18 mouse cellular contexts compared by ENCODE assay signal in the genomic region with DNA sequence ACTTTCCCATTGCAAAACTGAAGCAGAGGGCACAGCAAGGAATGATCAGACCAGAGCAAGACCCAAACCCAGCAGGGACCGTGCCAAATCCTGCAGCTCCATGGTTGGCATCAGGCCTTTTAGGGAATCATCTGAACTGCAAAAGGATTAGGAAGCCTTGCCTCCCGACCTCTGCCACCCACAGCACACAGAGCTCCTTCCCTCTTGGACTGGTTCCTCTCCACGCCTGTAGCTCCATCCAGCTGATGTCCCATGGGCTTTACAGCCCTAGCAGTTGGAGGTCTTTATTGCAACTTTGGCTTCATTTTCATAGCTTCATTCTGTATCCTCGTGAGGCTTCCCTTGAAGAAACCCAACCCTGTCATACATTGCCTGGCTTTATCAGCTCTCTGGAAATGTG.
A peak's percentile ranks its signal among the peaks of the same experiment; 100 is the strongest.
DNase-seq lines count a peak whose midpoint lies in the region; ATAC-seq and TF ChIP-seq lines count a peak whose summit lies in the region.
"Had no signal": no experiment of that assay in that cellular context is flagged by ENCODE, and none has a peak within 500 bp of the region (broad histone marks: within the 10 kb centered on the region; RNA-seq: fewer than 3 reads in every experiment).

No protein-coding gene starts in this region.

- no peaks in the 10 kb centered on the region for H3K36me3 ChIP-seq in liver, embryonic 11.5 days (ENCODE audit: control insufficient read depth, insufficient read depth, low read length)
- no peaks in the 10 kb centered on the region for H3K36me3 ChIP-seq in limb, embryonic 15.5 days
- H3K36me3 ChIP-seq in liver, embryonic 16.5 days (ENCODE audit: control insufficient read depth, insufficient read depth), result no peaks in the 10 kb centered on the region; the same call in 1 of the 2 replicates
- H3K36me3 ChIP-seq: embryonic facial prominence, embryonic 13.5 days; forebrain, embryonic 12.5 days; heart, embryonic 12.5 days; hindbrain, embryonic 12.5 days had no signal

- H3K4me2 ChIP-seq in liver, embryonic 11.5 days, result no peak overlapping the region
- no peak overlapping the region for H3K4me2 ChIP-seq in limb, embryonic 15.5 days
- H3K4me2 ChIP-seq in liver, embryonic 16.5 days (ENCODE audit: low read depth, low read length), result no peak overlapping the region
- H3K4me2 ChIP-seq: embryonic facial prominence, embryonic 13.5 days; forebrain, embryonic 12.5 days; heart, embryonic 12.5 days; hindbrain, embryonic 12.5 days had no signal

- WGBS in cerebellum, adult 2 months, result 17% methylated on average over 4 of the region's 4 CpGs
- WGBS in liver, embryonic 11.5 days, result 77% methylated on average over 4 of the region's 4 CpGs
- WGBS in limb, embryonic 15.5 days, result 68% methylated on average over 4 of the region's 4 CpGs
- 51% methylated on average over 4 of the region's 4 CpGs for WGBS in liver, embryonic 16.5 days (ENCODE audit: insufficient replicate concordance)

- no peak overlapping the region for H3K4me3 ChIP-seq in cerebellum, adult 2 months (replicated peaks; ENCODE audit: insufficient read depth, low read depth, low read length)
- H3K4me3 ChIP-seq in liver, embryonic 11.5 days (ENCODE audit: low read depth, low read length), result no peak overlapping the region
- H3K4me3 ChIP-seq in limb, embryonic 15.5 days, result no peak overlapping the region
- H3K4me3 ChIP-seq in liver, embryonic 16.5 days (ENCODE audit: low read depth, low read length), result no peak overlapping the region
- H3K4me3 ChIP-seq: embryonic facial prominence, embryonic 13.5 days; forebrain, embryonic 12.5 days; heart, embryonic 12.5 days; hindbrain, embryonic 12.5 days had no signal

- H3K9me3 ChIP-seq in liver, embryonic 11.5 days (ENCODE audit: control insufficient read depth, low read length), result no peaks in the 10 kb centered on the region
- no peaks in the 10 kb centered on the region for H3K9me3 ChIP-seq in limb, embryonic 15.5 days
- no peaks in the 10 kb centered on the region; the same call in 1 of the 2 replicates for H3K9me3 ChIP-seq in liver, embryonic 16.5 days (replicated peaks; ENCODE audit: control insufficient read depth, low read length)
- H3K9me3 ChIP-seq: embryonic facial prominence, embryonic 13.5 days; forebrain, embryonic 12.5 days; heart, embryonic 12.5 days; hindbrain, embryonic 12.5 days had no signal

- no peak overlapping the region for H3K27ac ChIP-seq in cerebellum, adult 2 months (ENCODE audit: insufficient read depth, low read length)
- peak overlapping the region; percentile 68; the same call in 1 of the 2 replicates for H3K27ac ChIP-seq in liver, embryonic 11.5 days (ENCODE audit: low read depth, low read length)
- H3K27ac ChIP-seq in limb, embryonic 15.5 days, result peak overlapping the region; percentile 12; the same call in 1 of the 2 replicates
- peak overlapping the region; percentile 67; the same call in 1 of the 2 replicates for H3K27ac ChIP-seq in liver, embryonic 16.5 days (ENCODE audit: low read length)
- H3K27ac ChIP-seq: embryonic facial prominence, embryonic 13.5 days; forebrain, embryonic 12.5 days; hindbrain, embryonic 12.5 days had no signal

- no peak for TF ChIP-seq POLR2A in cerebellum, adult 2 months (IDR thresholded peaks at IDR 0.05; ENCODE audit: borderline replicate concordance, insufficient read depth, low read length)

- no peaks in the 10 kb centered on the region for H3K4me1 ChIP-seq in cerebellum, adult 2 months (ENCODE audit: control insufficient read depth, insufficient read depth, low read length)
- no peaks in the 10 kb centered on the region for H3K4me1 ChIP-seq in liver, embryonic 11.5 days (replicated peaks; ENCODE audit: control insufficient read depth, insufficient read depth, low read length)
- no peaks in the 10 kb centered on the region for H3K4me1 ChIP-seq in limb, embryonic 15.5 days
- H3K4me1 ChIP-seq in liver, embryonic 16.5 days (ENCODE audit: control insufficient read depth, low read depth, low read length), result no peaks in the 10 kb centered on the region
- H3K4me1 ChIP-seq: embryonic facial prominence, embryonic 13.5 days; heart, embryonic 12.5 days had no signal

- H3K27me3 ChIP-seq in cerebellum, adult 2 months (ENCODE audit: control insufficient read depth, insufficient read depth, low read length), result no peaks in the 10 kb centered on the region; the same call in 1 of the 2 replicates
- no peaks in the 10 kb centered on the region for H3K27me3 ChIP-seq in liver, embryonic 11.5 days (replicated peaks; ENCODE audit: control insufficient read depth, insufficient read depth, low read length)
- no peaks in the 10 kb centered on the region for H3K27me3 ChIP-seq in limb, embryonic 15.5 days
- no peaks in the 10 kb centered on the region for H3K27me3 ChIP-seq in liver, embryonic 16.5 days (ENCODE audit: control insufficient read depth, insufficient read depth, low read depth, low read length)
- H3K27me3 ChIP-seq: embryonic facial prominence, embryonic 13.5 days; forebrain, embryonic 12.5 days; heart, embryonic 12.5 days; hindbrain, embryonic 12.5 days had no signal

- no peak for TF ChIP-seq CTCF in cerebellum, adult 2 months (IDR thresholded peaks at IDR 0.05; ENCODE audit: borderline replicate concordance, insufficient read depth, low read depth, low read length)

- no peak overlapping the region for H3K9ac ChIP-seq in liver, embryonic 11.5 days (ENCODE audit: low read depth, low read length)
- no peak overlapping the region for H3K9ac ChIP-seq in limb, embryonic 15.5 days
- H3K9ac ChIP-seq in liver, embryonic 16.5 days (ENCODE audit: low read depth, low read length), result no peak overlapping the region
- H3K9ac ChIP-seq: embryonic facial prominence, embryonic 13.5 days; forebrain, embryonic 12.5 days; heart, embryonic 12.5 days; hindbrain, embryonic 12.5 days had no signal

- ATAC-seq in liver, embryonic 11.5 days (replicated peaks; ENCODE audit: low FRiP score), result no peak
- no peak for ATAC-seq in limb, embryonic 15.5 days (ENCODE audit: insufficient number of reproducible peaks, low FRiP score, low TSS enrichment, low read depth)
- no peak for ATAC-seq in liver, embryonic 16.5 days (ENCODE audit: low read depth)
- ATAC-seq: forebrain, embryonic 16.5 days; hindbrain, embryonic 16.5 days; inflammation-experienced regulatory T-cells, adult 6 months had no signal

- peak; percentile 16 to 39 for DNase-seq in cerebellum, postnatal 10 days
- DNase-seq in cerebellum, adult 2 months, result no peak
- no peak for DNase-seq in liver, embryonic 11.5 days (ENCODE audit: low spot score)
- DNase-seq in liver, result no peak
- no peak for DNase-seq in gastrocnemius, adult 18-20 months (ENCODE audit: low spot score)
- DNase-seq: cerebellum, adult 11 months; cerebellum, adult 9-10 months; cerebellum, postnatal 36 days; gastrocnemius, postnatal 14 days had no signal

Comparison
In these comparisons a context has a peak if more than half of its experiments do, and no peak if none do; other contexts are left out.
1. DNase-seq: peak in cerebellum, postnatal 10 days (2 of 2); none in cerebellum, adult 2 months (0 of 2), liver, embryonic 11.5 days (single experiment), liver (single experiment) and gastrocnemius, adult 18-20 months (single experiment).